Mouse (Mus musculus): ENCODE data around the gene Vmn1r44. TPM values are rescaled to one million over a fixed set of nuclear protein-coding genes. Genes with fewer than 3 reads are reported as not detected.

Gene Vmn1r44
- polyA plus RNA-seq, 1 experiment from 2014 or later = not detected

Other genes with a start within 250 kb of the Vmn1r44 start
- 7.6 and 9.1 TPM in 2 replicates for gene Txnrd3, start 239.7 kb upstream of the Vmn1r44 start, polyA plus RNA-seq (2015; fragmentation: Nextera tagmentation; extraction: Ambion mirVana)
- not detected in 2 replicates for gene Vmn1r40, start 176.1 kb upstream of the Vmn1r44 start, polyA plus RNA-seq (2015; fragmentation: Nextera tagmentation; extraction: Ambion mirVana)
- gene Vmn1r41, start 142.9 kb upstream of the Vmn1r44 start, polyA plus RNA-seq (2015; fragmentation: Nextera tagmentation; extraction: Ambion mirVana) = not detected in 2 replicates
- not detected in 2 replicates for gene Vmn1r42, start 7.2 kb upstream of the Vmn1r44 start, polyA plus RNA-seq (2015; fragmentation: Nextera tagmentation; extraction: Ambion mirVana)
- gene Vmn1r43, start 7.2 kb upstream of the Vmn1r44 start, polyA plus RNA-seq (2015; fragmentation: Nextera tagmentation; extraction: Ambion mirVana) = not detected in 2 replicates
- gene Vmn1r45, start 56.9 kb downstream of the Vmn1r44 start, polyA plus RNA-seq (2015; fragmentation: Nextera tagmentation; extraction: Ambion mirVana) = not detected in 2 replicates
- gene Vmn1r46, start 85.7 kb downstream of the Vmn1r44 start, polyA plus RNA-seq (2015; fragmentation: Nextera tagmentation; extraction: Ambion mirVana) = not detected in 2 replicates
- not detected in 2 replicates for gene Vmn1r47, start 132.5 kb downstream of the Vmn1r44 start, polyA plus RNA-seq (2015; fragmentation: Nextera tagmentation; extraction: Ambion mirVana)
- not detected in 2 replicates for gene Vmn1r48, start 153.2 kb downstream of the Vmn1r44 start, polyA plus RNA-seq (2015; fragmentation: Nextera tagmentation; extraction: Ambion mirVana)
- not detected in 2 replicates for gene Vmn1r49, start 194.8 kb downstream of the Vmn1r44 start, polyA plus RNA-seq (2015; fragmentation: Nextera tagmentation; extraction: Ambion mirVana)
- not detected in 2 replicates for gene Vmn1r50, start 217.8 kb downstream of the Vmn1r44 start, polyA plus RNA-seq (2015; fragmentation: Nextera tagmentation; extraction: Ambion mirVana)
- not detected in 2 replicates for gene Vmn1r51, start 238.9 kb downstream of the Vmn1r44 start, polyA plus RNA-seq (2015; fragmentation: Nextera tagmentation; extraction: Ambion mirVana)

Data from forebrain, embryonic 13.5 days (tissue).